Mouse (Mus musculus) activated CD4-positive, CD25-positive, alpha-beta regulatory T cell, adult 4 months (primary cell): ENCODE measurements around the gene Chtop. TPM values are rescaled to one million over a fixed set of nuclear protein-coding genes. Genes with fewer than 3 reads are reported as not detected.

Experiments used
- ATAC-seq: one replicate; pipeline ENCODE4 v1.8.0; 2017
- polyA plus RNA-seq, 2 experiments: library from polyadenylated mRNA; unstranded; fragments of 100-300 nt; shearing (Covaris generic); gene quantifications; one replicate each; pipeline ENCODE4 v1.2.1; 2017

The Chtop gene
- polyA plus RNA-seq, 2 experiments from 2014 or later: 43.5 to 67.8 TPM

- ATAC-seq: peak; percentile 22
These were observed 437 bp upstream of the Chtop start for GRCm38 (mm10) chr3:90509747-90510123.

- ATAC-seq: no peak
These were observed 880 bp downstream of the Chtop start for GRCm38 (mm10) chr3:90508287-90508949.

DNA sequence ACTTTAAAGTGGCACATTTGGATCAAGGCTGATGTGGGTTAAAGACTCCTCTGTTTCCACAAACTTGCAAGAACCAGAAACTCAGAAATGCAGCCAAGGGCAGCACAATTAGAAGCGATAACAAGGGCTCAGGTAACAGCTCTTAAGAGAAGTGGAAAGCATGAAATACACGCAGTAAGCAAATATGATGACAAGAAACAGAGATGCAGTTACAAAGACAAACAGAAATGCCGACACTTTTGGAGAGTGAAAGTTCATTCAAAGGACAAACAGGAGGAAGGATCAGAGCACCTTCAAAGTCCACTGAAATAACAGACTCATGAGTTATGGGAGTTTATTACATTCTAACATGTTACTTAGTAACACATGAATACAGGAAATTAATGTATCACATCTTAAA lies 2.9 kb downstream of the Chtop start:
- no peak for ATAC-seq

DNA sequence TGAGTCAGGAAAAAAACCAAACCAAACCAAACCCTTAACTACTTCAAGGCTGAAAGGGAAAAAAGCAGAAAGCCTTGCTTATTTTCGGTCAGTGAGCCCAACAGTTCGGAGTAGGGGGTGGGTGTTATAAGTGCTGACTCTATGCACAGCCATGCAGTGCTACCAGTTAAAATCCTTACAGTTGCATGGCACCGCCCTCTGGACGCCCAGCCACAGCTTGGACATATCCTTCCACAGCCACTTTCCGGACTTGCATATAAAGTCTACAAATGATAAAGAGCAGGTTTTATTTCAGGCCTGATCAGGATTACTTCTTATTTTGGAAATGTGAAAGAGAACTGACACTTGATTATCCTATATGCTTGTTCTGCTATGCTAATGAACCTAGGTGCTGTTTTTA lies 4.1 kb downstream of the Chtop start:
- ATAC-seq: no peak

GRCm38 (mm10) chr3:90503444-90503843 lies 5.9 kb downstream of the Chtop start:
- ATAC-seq: no peak

DNA sequence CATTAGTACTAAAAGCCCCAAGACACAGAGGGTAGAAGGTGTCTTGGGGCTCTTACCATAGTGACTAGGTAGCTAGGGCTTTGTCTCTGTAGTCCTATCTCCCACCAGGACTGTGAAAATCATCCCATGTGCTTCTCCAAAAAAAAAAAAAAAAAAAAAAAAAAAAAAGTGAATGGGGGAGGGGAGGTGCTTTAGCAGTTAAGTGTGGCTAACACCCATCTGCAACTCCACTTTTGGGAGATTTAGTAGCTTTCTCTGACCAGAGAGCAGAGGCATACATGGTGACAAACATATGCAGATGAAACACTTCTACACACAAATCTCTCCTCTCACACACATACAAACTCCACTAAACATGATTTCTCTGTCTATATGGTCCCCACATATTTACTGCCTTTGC lies 11.7 kb downstream of the Chtop start:
- ATAC-seq: no peak

DNA sequence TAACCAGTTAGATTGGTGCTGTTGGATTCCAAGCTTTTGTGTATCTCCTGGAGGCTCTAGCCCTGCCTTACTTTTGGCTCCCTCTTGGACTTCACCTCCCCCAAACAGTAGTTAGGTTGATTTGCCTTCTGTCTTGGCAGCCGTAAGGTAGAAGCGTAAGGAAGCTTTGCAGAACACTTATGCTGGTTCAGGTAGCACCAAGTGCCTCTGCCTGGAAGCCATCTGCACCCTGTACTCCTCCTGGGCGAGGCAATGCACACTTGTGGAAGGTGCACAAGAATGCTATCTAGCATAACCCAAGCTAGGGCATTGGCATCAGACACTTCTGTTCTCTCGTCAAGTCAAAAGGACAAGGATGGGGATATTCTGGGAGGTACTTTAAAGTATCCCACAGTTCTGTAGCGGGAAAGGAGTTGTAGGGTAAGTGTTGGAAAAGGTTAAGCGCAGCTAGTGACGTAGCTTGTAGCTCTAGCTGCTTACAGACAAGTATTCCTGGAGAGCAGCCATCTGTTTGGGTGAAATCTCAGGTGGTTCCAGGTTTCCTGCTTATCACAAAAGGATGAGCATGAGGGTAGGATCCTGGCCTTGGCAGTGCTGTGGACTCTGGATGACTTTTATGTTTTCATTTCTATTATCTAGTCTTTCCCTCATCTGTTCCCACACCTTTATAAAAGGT lies 13.3 kb downstream of the Chtop start:
- ATAC-seq: no peak

DNA sequence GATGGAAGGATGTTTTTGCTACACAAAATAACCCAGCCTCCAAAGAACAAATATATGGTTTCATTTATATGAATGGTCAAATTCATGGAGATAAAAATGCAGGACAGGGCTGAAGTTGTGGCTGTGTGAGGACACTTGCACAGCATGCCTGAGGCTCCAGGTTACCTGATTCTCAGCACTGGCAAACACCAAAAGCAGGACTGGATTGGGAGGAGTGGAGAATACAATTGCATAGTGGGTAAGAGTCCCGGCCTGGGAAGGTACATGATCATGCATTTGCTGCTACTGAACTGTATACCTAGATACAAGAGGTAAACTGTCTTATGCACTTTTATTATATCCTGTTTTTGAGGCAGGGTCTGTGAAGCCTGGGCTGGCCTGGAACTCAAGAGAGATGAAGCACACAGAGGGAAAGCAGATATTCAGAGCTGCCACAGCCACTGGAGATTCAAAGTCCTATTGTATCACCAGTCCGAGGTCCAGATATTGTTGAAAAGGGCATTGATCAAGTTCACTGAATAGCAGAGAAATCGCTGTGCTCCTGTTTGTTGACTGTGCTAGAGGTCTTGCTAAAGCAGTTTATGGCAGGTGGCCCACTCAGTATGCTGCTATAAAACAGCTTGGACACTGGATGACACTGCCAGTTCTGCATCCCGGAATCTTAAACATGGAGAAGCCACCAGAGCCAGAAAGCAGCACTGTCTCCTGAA lies 15.3 kb downstream of the Chtop start:
- ATAC-seq: no peak

GRCm38 (mm10) chr3:90491350-90491749 lies 17.9 kb downstream of the Chtop start:
- ATAC-seq: peak; percentile 29

DNA sequence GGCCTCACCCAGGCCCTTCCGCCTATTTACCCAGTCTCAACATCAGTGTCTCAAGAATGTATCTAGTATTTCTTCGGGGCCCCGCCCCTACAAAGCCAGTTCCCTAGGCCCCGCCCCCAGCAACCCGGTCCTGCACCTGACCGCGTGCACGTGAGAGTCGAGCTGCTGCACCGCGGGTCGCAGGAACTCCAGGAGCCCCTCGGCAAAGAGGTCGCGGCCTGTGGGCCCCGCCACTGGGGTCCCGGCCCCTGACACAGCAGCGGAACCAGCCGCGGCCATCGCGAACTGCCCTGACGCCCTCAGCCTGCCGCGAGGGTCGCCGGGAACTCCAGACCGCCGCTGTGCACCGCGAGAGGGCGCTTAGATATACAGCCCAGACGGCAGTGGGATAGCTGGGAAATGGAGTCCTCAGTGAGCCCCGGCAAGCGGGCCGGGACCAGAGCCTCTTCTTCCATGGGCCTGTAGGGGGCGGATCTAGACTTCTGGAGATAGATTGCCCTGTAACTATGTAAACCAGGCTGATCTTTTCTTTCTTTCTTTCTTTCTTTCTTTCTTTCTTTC lies 18.5 kb downstream of the Chtop start, which contains the start of gene Snapin:
TSS of gene Snapin (minus strand) at position 338 of the 561 bp plus-strand sequence.
- peak; percentile 98 for ATAC-seq

DNA sequence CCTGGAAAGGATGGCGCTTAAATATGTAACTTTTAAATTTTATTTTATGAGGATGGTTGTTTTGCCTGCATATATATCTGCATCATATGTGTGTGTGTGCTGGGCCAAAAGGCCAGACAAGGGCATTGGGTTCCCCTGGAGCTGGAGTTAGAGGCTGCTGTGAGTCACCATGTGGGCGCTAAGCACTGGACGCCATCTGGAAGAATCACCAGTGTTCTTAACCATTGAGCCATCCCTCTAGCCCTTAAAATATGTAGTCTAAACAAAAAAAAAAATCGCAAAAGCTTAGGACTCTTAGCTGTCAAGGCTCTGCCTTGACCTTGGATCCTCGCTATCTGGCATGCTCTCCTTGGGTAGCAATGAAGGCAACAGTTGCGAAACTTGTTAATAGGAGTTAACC lies 20.7 kb downstream of the Chtop start:
- no peak for ATAC-seq

GRCm38 (mm10) chr3:90486998-90487397 lies 22.3 kb downstream of the Chtop start:
- no peak for ATAC-seq

DNA sequence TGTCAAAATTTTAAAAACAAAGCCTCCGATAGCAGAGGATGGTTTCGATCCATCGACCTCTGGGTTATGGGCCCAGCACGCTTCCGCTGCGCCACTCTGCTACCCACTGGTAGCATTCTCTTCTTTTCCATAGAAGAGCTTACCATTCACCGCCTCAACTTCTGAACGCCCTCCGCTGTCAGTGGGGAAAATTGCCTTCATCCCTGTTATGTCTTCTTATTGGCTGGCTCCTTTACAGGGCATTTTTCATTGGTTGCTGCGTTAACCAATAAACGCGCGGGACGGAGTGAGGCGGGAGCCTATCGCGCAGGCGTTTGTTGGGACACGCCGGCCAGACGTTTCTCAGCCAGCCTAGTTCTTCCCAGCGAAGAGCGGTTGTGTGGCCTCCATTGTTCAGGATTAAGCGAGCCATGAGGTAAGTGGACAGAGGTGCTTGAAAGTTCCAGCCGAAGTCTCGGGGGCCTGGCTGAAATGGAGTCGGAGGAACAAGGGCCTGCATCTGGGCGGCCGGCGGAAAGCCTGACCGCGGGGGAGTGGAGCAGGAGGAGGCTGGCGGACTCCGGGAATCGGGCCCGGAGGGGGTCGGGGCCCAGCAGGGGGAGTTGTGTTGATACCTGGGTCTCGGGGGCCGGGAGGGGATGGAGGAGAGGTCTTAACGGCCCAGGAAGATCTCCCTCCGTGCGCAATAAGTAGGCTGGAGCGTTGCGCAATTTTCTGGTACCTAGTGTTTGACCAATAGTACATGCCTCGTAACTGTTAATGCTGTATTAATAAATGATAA lies 33.3 kb downstream of the Chtop start, which contains the start of gene Ilf2:
TSS of gene Ilf2 (plus strand) at position 296 of the 781 bp plus-strand sequence.
- ATAC-seq: peak; percentile 99

DNA sequence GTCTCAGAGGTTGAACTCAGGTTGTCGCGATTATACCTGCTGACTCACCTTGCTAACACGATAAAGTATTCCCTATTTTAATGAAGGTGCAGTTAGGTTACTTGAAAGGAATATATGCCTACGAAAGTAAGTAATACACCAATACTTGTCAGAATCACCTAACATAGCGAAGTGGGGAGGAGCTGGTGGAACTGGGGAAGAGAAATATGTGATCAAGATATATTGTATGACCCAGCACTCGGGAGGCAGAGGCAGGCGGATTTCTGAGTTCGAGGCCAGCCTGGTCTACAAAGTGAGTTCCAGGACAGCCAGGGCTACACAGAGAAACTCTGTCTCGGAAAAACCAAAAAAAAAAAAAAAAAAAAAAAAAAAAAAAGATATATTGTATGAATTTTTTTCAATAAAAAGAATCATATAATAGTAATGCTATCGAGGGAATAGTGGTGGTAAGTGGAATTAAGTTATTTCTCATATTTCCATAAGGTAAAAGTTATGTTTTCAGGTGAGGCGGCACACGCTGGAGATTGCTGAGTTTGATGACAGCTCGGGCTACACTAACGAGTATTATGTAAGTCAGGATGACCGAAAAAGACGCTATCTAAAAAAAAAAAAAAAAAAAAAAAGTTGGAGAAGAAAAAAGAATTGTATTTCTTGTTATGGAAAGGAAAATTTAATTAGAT lies 34.0 kb downstream of the Chtop start:
- ATAC-seq: peak; percentile 7

DNA sequence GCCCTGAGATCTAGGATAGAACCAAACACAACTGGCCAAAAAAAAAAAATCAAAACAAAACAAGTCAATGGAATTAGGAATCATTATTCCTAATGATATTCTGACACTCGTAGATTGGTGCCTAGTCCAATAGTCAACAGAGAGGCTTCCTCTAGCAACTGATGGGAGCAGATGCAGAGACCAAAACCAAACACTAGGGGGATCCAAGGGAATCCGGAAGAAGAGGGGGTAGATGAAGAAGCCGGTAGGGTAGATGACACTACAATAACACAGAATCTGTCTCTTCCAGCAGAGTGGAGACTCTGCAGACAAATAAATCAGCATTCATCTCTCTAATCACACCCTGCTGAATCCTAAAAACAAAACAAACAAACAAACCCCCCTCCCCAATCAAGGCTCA lies 37.1 kb downstream of the Chtop start:
- peak; percentile 37 for ATAC-seq

GRCm38 (mm10) chr3:90467618-90468300 lies 41.5 kb downstream of the Chtop start:
- no peak for ATAC-seq

GRCm38 (mm10) chr3:90466311-90466766 lies 43.0 kb downstream of the Chtop start:
- ATAC-seq: no peak

DNA sequence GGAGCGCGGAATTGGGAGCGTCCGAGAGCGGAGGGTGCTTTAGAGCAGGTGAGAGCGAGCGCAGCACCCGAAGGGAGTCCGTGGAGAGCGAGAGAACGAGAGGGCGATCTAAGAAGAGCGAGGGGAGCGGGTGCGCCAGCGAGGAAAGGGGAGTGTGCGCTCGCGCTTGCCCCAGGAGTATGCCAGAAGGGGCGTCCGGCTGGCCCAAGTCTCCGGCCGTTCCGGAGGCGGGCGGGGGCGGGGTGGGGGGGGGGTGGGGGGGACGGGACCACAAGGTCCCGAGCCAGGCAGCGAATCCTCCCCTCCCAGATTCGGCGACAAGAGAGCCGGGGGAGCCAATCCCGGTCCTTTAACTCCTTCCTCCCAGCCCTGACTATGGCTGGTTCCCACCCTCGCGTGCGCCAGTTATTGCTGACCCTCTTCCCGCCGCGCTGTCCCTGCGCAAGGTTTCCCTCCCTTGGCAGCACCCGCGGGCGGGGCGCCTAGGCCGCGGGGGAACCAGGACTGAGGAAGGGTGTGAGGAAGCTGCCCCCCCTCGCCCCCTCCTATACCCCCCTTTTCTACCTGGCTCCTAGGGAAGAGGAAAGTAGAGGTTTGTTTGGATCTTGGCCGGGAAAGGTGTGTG lies 43.5 kb downstream of the Chtop start, which contains the start of gene Npr1:
TSS of gene Npr1 (minus strand) at position 181 of the 625 bp plus-strand sequence.
- ATAC-seq: no peak

GRCm38 (mm10) chr3:90465081-90465685 lies 44.1 kb downstream of the Chtop start:
- ATAC-seq: no peak

DNA sequence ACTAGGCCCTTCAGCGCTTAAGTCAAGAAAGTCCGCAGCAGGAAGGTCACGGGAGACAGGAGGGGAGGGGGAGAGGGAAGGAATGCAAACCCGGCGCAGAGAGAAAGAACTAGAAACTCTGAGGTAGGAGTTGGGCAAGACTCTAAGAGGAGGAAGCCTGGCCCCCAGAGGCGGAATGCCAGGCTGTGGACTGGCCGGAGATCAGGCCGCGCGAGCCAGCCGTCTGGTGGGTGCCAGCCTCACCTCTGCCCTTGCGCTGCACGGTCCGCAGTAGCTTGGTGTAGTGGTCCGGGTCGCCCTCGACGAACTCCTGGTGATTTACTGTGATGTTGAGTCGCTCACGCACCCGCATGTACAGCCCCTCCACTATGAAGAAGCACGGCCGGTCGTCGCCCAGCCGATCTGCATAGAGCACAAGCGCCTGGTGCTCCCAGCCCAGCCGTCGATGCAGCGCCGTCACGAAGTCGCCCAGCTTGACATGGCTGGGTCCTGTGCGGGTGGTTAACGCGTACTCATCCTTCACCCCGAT lies 44.7 kb downstream of the Chtop start:
- no peak for ATAC-seq
